Mouse (Mus musculus): ENCODE measurements around the gene Aagab. TPM values are rescaled to one million over a fixed set of nuclear protein-coding genes. Genes with fewer than 3 reads are reported as not detected.

The Aagab gene
- polyA plus RNA-seq (2015; fragmentation: Nextera tagmentation; extraction: Ambion mirVana): 47.7 and 50.5 TPM in 2 replicates

DNA sequence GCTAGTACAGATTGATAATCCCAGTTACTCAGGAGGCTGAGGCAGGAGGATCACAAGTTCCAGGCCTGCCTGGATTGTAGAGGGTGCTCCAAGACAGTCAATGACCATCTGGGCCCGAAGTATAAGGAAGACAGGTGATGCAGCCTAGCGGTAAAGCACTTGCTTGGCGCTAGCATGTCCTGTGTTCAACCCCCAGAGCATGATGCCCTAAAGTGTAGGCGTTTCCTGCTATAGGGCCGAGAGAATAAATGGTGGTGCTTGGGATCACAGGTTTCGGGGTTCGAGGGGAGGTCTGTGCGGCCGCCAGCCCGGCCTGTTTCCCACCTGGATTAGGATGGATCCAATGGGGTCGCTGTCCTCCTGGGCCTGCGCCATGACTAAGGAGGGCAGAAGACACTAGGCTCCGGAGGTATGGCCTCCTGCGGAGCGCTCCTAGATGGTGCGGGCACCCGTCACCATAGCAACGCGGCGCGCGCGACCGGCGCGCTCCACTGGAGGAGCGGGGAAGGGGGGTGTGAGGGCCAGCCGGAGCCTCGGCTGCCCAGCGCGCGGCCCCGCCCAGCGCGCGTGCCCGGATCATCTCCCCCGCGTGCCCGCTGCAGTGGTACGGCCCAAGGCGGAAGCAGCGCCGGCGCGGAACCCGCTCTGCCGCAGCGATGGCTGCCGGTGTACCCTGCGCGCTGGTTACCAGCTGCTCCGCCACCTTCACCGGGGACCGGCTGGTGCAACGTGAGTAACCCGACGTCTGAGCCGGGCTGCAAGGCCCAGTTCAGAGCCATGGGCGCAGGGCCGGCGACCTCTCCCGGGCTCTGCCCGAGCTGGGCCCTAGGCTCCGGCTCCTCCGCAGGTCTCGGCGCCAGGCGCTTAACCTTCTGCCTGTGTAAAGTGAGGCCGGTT, at the start of gene Aagab, which contains the start of gene Iqch:
TSS of gene Aagab (plus strand) at position 618 of the 897 bp plus-strand sequence.
TSS of gene Iqch (minus strand) at position 451 of the 897 bp plus-strand sequence.

Other genes starting within 250 kb of the Aagab start
- 30.2 and 30.9 TPM in 2 replicates for gene Map2k5, start 224.8 kb upstream of the Aagab start, polyA plus RNA-seq (2015; fragmentation: Nextera tagmentation; extraction: Ambion mirVana)
- 108 and 121 TPM in 2 replicates for gene 2300009A05Rik, start 203.4 kb upstream of the Aagab start, polyA plus RNA-seq (2015; fragmentation: Nextera tagmentation; extraction: Ambion mirVana)
- gene Iqch, start 167 bp upstream of the Aagab start, polyA plus RNA-seq (2015; fragmentation: Nextera tagmentation; extraction: Ambion mirVana): 0.10 and 0.23 TPM in 2 replicates
- 6.7 and 7.3 TPM in 2 replicates for gene Smad3, start 155.3 kb downstream of the Aagab start, polyA plus RNA-seq (2015; fragmentation: Nextera tagmentation; extraction: Ambion mirVana)